Mouse (Mus musculus): ENCODE measurements around the gene Cdca5. TPM values are rescaled to one million over a fixed set of nuclear protein-coding genes. Genes with fewer than 3 reads are reported as not detected.
"Not testable (repeated sequence)": the region's sequence is repeated elsewhere in the genome, so short reads cannot be mapped to it uniquely, and the experiment has no call there.

Gene Cdca5
- polyA plus RNA-seq (2012; rRNA removed): 0.14 and 0.20 TPM in 2 replicates

GRCm38 (mm10) chr19:6084478-6085248 lies at the start of gene Cdca5, which contains the start of gene Zfpl1:
Gene Cdca5 (plus strand): TSS chr19:6084983.
Gene Zfpl1 (minus strand): TSS chr19:6084956.
- TF ChIP-seq POLR2A (IDR thresholded peaks at IDR 0.05; ENCODE audit: borderline replicate concordance, insufficient read depth, low read length): peak; percentile 53; the same call in 1 of the 2 replicates
- TF ChIP-seq CTCF (IDR thresholded peaks at IDR 0.05; ENCODE audit: borderline replicate concordance, insufficient read depth, low read depth, low read length): no peak
- WGBS: under 1% methylated on average over 58 of the region's 58 CpGs
- H3K27me3 ChIP-seq (ENCODE audit: control insufficient read depth, insufficient read depth, low read length): no peaks in the 10 kb centered on the region
- H3K27ac ChIP-seq (ENCODE audit: insufficient read depth, low read length): no peak within 1 kb of the TSS
- H3K4me1 ChIP-seq (ENCODE audit: control insufficient read depth, insufficient read depth, low read length): 0 out of 2 replicates have a peak, but pooled peaks cover 3% of the 10 kb centered on the region
- peak within 1 kb of the TSS; percentile 82 for H3K4me3 ChIP-seq (replicated peaks; ENCODE audit: insufficient read depth, low read depth, low read length)
- peak; percentile 98 to 99 for DNase-seq

DNA sequence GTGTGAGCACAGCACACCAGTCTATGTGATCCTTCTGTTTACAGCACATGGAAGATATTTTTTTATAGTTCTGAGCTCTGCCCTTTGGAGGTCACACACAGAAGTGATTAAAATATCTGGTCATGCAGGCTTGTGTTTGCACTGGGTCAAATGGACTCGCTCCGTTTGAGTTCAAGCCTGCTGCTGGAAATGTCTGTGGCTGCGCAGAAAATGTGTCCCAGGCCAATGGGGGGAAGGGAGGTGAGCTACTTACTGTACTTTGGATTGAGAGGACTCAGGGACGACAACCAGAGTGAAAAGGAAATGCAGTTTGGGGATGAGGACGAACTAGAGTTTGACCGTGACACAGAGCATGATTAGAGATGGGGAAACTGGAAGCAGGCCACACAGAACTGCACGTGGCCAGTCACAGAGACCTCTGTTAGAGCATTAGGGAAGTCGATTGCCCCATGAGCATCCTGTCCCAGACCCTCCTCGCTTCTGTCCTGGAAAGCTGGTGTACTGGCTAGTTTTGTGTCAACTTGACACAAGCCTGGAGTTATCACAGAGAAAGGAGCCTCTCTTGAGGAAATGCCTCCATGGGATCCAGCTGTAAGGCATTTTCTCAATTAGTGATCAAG lies 48.7 kb upstream of the Cdca5 start:
- H3K4me3 ChIP-seq (replicated peaks; ENCODE audit: insufficient read depth, low read depth, low read length): no peak overlapping the region
- H3K27ac ChIP-seq (ENCODE audit: insufficient read depth, low read length): no peak overlapping the region
- TF ChIP-seq CTCF (IDR thresholded peaks at IDR 0.05; ENCODE audit: borderline replicate concordance, insufficient read depth, low read depth, low read length) (no peak), POLR2A (IDR thresholded peaks at IDR 0.05; ENCODE audit: borderline replicate concordance, insufficient read depth, low read length) (no peak)
- H3K4me1 ChIP-seq (ENCODE audit: control insufficient read depth, insufficient read depth, low read length): no peaks in the 10 kb centered on the region
- H3K27me3 ChIP-seq (ENCODE audit: control insufficient read depth, insufficient read depth, low read length): no peaks in the 10 kb centered on the region
- DNase-seq: no peak
- WGBS: 77% methylated on average over 9 of the region's 9 CpGs

- Histone ChIP-seq H3K4me3 (replicated peaks; ENCODE audit: insufficient read depth, low read depth, low read length) (no peak overlapping the region), H3K4me1 (ENCODE audit: control insufficient read depth, insufficient read depth, low read length) (no peaks in the 10 kb centered on the region), H3K27ac (ENCODE audit: insufficient read depth, low read length) (no peak overlapping the region), H3K27me3 (ENCODE audit: control insufficient read depth, insufficient read depth, low read length) (no peaks in the 10 kb centered on the region)
- DNase-seq: no peak
- TF ChIP-seq CTCF (IDR thresholded peaks at IDR 0.05; ENCODE audit: borderline replicate concordance, insufficient read depth, low read depth, low read length): no peak
- TF ChIP-seq POLR2A (IDR thresholded peaks at IDR 0.05; ENCODE audit: borderline replicate concordance, insufficient read depth, low read length): no peak
Measured at GRCm38 (mm10) chr19:6037695-6038094, 47.1 kb upstream of the Cdca5 start.

- H3K27ac ChIP-seq (ENCODE audit: insufficient read depth, low read length): no peak overlapping the region
- 34% methylated on average over 7 of the region's 7 CpGs for WGBS
- H3K4me1 ChIP-seq (ENCODE audit: control insufficient read depth, insufficient read depth, low read length): no peaks in the 10 kb centered on the region
- no peak overlapping the region for H3K4me3 ChIP-seq (replicated peaks; ENCODE audit: insufficient read depth, low read depth, low read length)
- no peak for DNase-seq
- TF ChIP-seq CTCF (IDR thresholded peaks at IDR 0.05; ENCODE audit: borderline replicate concordance, insufficient read depth, low read depth, low read length): no peak
- no peak for TF ChIP-seq POLR2A (IDR thresholded peaks at IDR 0.05; ENCODE audit: borderline replicate concordance, insufficient read depth, low read length)
- no peaks in the 10 kb centered on the region for H3K27me3 ChIP-seq (ENCODE audit: control insufficient read depth, insufficient read depth, low read length)
Measured at GRCm38 (mm10) chr19:6038326-6038725, 46.5 kb upstream of the Cdca5 start.

- no peak for DNase-seq
- Histone ChIP-seq H3K4me3 (replicated peaks; ENCODE audit: insufficient read depth, low read depth, low read length) (no peak overlapping the region), H3K4me1 (ENCODE audit: control insufficient read depth, insufficient read depth, low read length) (no peaks in the 10 kb centered on the region), H3K27me3 (ENCODE audit: control insufficient read depth, insufficient read depth, low read length) (no peaks in the 10 kb centered on the region), H3K27ac (ENCODE audit: insufficient read depth, low read length) (no peak overlapping the region)
- no peak for TF ChIP-seq POLR2A (IDR thresholded peaks at IDR 0.05; ENCODE audit: borderline replicate concordance, insufficient read depth, low read length)
- no peak for TF ChIP-seq CTCF (IDR thresholded peaks at IDR 0.05; ENCODE audit: borderline replicate concordance, insufficient read depth, low read depth, low read length)
Measured at GRCm38 (mm10) chr19:6040002-6040401, 44.8 kb upstream of the Cdca5 start.

- WGBS: 31% methylated on average over 9 of the region's 9 CpGs
Measured at GRCm38 (mm10) chr19:6042293-6042692, 42.5 kb upstream of the Cdca5 start.

DNA sequence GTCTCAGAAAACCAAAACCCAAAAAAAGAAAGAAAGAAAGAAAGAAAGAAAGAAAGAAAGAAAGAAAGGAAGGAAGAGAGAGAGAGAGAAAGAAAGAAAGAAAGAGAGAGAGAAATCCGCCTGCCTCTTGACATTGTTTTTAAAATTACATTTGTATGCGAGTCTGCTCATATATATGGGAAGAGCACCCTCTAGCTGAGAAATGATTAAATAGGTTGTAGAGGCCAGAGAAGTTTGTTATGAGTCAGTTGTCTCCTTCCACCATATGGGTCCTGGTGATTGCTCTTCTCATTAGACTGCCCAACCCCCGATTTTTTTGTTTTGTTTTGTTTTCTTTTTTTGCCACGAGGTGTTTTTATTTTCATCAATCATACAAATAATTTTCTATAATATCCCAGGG lies 40.7 kb upstream of the Cdca5 start:
- DNase-seq: not testable (repeated sequence)
- WGBS: 41% methylated on average over 4 of the region's 4 CpGs

More at GRCm38 (mm10) chr19:6042293-6042692, 42.5 kb upstream of the Cdca5 start:
- no peak for DNase-seq
- Histone ChIP-seq H3K4me1 (ENCODE audit: control insufficient read depth, insufficient read depth, low read length) (no peaks in the 10 kb centered on the region), H3K27ac (ENCODE audit: insufficient read depth, low read length) (no peak overlapping the region), H3K27me3 (ENCODE audit: control insufficient read depth, insufficient read depth, low read length) (no peaks in the 10 kb centered on the region), H3K4me3 (replicated peaks; ENCODE audit: insufficient read depth, low read depth, low read length) (no peak overlapping the region)
- TF ChIP-seq POLR2A (IDR thresholded peaks at IDR 0.05; ENCODE audit: borderline replicate concordance, insufficient read depth, low read length) (no peak), CTCF (IDR thresholded peaks at IDR 0.05; ENCODE audit: borderline replicate concordance, insufficient read depth, low read depth, low read length) (no peak)

More for the DNA sequence above, 40.7 kb upstream of the Cdca5 start:
- not testable (repeated sequence) for H3K4me1 ChIP-seq (ENCODE audit: control insufficient read depth, insufficient read depth, low read length); H3K27me3 ChIP-seq (ENCODE audit: control insufficient read depth, insufficient read depth, low read length); H3K27ac ChIP-seq (ENCODE audit: insufficient read depth, low read length); H3K4me3 ChIP-seq (replicated peaks; ENCODE audit: insufficient read depth, low read depth, low read length)
